Mouse (Mus musculus) cerebral cortex, adult 2 months (tissue): Measurements from ENCODE around the gene 1700012P22Rik.

Experiments
- WGBS: fragments of 180-500 bp; shearing (Covaris S2); methylation state at CpG from one replicate; pipeline ENCODE4 v1.1.7; 2018; 5-methylcytosine and 5-hydroxymethylcytosine counted together

Gene 1700012P22Rik

DNA sequence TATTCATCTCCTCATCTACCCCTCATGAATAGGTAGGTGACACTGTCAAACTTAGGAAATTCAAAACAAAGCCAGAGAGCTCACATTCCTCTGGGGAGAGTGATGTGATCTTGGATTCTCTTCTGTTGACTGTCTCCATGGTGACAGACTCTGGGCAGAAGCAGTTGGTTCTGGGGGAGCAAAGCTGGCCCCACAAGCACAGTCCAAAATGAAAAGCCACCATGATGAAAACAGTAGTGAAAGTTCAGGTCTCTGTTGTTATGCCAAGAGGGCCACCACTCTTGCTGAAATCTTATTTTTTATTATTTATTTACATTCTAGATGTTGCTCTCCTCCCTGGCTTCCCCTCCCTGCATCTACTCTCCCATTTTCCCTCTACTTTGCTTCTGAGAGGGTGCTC is at the start of gene 1700012P22Rik:
1700012P22Rik (minus strand) TSS at position 101 of the 400 bp plus-strand sequence.

DNA sequence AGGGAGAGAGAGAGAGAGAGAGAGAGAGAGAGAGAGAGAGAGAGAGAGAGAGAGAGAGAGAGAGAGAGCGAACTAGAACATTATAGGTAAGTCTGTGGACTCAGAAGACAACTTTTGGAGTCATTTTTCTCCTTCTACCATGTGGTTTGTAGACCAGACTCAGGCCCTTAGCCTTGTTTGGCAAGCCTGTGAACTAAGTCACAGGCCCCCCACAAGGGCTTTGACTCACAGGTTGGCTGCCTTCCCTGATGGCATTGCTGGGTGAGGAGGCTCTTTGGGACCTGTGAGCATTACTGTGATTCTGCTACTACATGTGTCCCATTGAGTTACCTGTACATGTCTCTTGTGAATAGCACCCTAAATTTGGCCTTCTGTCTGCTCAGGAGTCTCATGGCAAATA is 29.5 kb upstream of the 1700012P22Rik start:
- 71% methylated on average over 1 of the region's 1 CpGs for WGBS

DNA sequence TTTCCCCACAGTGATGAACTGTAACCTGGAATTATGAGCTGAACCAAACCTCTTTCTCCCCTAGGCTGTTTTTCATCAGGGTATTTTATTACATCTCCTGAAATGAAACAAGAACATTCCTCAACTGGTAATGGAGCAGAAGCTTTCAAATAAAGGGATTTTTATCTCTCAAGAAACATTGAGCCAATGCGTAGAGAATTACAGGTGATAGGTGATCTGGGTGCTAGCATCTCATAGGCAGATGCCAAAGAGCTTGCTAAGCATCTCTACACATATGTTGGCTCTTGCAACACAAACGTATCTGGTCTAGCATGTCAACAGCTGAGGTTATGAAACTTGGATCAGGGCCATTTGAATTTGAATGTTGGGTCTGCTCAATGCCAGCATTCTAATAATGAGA is 26.6 kb upstream of the 1700012P22Rik start:
- 73% methylated on average over 2 of the region's 2 CpGs for WGBS

DNA sequence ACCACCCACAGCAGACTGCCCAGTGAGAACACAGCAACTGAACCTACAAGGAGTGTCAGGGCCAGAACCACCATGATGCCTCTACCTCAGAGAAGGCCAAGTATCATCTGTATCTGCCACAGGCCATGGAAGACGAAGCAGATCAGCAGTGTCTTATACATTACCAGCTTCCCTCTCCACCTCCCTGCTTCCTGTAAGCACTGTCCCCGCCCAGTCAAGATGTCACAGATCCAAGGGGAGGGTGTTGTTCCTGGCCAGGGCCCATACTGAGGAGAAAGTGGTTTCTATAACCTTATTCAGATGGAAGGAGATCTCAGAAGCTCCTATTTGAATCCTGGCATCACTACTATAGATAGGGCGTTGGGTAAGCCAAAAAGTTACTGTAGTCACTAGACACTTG is 25.1 kb upstream of the 1700012P22Rik start, which contains the start of gene Aadacl3:
Aadacl3 (minus strand) TSS at position 101 of the 400 bp plus-strand sequence.
- WGBS: 52% methylated on average over 3 of the region's 3 CpGs

DNA sequence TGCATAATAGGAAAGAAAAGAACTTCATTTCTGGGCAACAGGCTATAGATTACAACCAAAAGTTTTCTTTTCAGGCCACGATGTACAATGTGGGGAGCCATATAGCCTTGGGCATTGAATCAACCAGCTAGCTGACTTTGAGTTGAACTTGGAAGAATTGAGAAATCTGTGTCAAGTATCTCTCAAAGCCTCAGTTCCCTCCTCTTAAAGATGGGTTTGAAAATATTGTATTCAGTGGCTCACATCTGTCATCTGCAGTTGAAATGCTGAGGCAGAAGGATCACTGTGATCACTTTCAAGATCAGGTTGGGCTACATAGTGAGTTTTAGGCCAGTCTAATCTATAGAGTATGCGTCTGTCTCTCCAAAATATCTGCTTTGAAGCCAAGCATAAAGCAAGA is 14.6 kb upstream of the 1700012P22Rik start, which contains the start of gene Gm9944:
Gm9944 (minus strand) TSS at position 101 of the 400 bp plus-strand sequence.
- WGBS: 59% methylated on average over 2 of the region's 2 CpGs

DNA sequence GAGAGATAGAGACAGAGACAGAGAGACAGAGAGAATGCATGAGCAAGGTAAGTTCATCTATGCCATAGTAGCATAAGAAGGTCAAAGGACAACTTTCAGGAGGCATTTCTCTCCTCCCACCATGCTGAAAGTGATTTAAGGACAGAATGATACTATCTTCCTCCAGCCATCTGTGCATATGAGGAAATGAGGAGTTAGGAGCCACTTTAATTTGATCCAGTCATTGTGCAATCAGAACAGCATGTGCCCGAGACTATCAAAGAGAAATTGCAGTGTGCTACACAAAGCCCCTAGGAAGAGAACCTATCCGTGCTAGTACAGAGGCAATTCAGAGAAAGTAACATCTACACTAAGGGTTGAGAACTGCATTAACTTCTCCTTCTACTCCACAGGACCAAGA is 10.0 kb upstream of the 1700012P22Rik start:
- WGBS: 90% methylated on average over 2 of the region's 2 CpGs

DNA sequence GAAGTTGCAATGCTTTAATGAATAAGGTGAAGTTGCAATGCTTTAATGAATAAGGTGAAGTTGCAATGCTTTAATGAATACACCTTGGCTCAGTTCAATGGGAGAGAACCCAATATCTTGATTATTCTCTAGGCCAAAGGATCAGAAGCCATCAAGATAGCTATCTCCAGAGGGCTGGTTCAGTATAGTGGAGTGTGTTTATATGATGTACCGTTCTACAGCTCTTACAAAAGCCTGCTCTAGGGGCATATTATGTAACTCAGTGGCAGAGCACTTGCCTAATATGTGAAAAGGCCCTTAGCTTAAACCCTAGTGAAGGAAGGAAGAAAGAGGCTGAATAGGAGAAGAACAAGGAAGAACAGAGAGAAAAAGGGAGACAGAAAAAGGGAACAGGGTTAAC is 3.0 kb upstream of the 1700012P22Rik start:
- 74% methylated on average over 1 of the region's 1 CpGs for WGBS

DNA sequence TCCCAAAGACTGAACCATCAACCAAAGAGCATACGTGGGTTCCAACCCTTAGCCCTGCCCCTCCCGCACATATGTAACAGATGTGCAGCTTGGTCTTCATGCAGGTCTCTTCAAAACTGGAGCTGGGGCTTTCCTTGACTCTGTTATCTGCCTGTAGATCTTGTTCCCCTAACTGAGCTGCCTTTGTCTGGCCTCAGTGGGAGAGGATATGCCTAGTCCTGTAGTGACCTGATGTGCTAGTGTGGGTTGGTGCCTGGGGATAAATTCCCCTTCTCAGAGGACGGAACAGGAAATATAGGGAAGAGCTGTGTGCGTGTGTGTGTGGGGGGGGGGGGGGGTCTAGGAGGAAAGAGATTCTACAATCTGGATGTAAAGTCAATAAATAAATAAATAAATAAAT is 2.5 kb upstream of the 1700012P22Rik start:
- WGBS: 86% methylated on average over 4 of the region's 4 CpGs

DNA sequence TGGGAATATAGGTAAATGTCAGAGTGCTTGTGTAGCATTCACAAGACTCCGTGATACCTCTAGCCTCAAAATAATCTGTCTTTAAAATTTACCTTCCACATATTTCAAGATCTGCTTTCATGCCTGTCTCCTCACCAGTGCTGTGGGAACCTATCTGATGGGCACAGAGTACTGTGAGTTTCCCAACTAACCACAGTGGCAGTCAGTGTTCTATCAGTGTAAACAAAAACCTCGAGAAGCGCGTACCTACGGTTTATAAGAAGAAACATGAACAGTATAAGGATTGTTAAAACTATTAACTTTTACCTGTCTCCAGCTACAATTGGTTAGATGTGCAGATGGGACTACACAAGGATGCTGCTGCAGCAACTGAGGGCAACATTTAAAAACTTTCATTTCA is 5.4 kb downstream of the 1700012P22Rik start:
- 87% methylated on average over 5 of the region's 5 CpGs for WGBS

DNA sequence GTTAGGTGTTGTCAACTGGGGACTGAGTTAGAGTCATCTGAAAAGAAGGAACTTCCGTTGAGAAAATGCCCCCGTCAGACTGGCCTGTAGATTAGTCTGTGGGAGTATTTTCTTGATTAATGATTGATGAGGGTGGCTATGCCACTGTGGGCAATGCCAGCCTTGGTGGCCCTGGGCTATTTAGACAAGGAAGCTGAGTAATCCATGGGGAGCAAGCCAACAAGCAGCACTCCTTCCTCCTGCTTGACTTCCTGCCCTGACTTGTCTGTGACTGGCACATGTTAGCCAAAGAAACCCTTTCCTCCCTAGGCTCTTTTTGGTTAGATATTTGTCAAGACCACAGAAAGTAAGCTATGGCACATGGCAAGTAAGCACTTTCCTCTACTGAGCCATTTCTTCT is 7.8 kb downstream of the 1700012P22Rik start:
- 79% methylated on average over 2 of the region's 2 CpGs for WGBS

DNA sequence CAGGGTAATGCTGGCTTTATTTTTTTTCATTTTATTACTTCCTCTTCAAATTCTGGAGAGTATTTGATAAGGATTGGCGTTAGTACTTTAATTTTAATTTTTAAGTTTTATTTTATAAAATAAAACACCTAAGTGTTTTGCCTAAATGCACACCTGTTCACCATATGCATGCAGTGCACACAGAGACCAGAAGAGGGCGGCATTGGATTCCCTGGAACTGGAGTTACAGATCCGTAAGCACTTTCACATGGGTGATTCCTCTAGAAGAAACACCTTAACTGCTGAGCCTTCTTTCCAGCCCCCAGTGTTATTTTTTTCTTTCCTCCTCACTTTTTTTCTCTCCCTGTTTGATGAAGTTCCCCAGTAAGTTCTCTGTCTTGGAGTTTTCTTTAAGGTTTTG is 9.7 kb downstream of the 1700012P22Rik start:
- WGBS: 18% methylated on average over 3 of the region's 3 CpGs

DNA sequence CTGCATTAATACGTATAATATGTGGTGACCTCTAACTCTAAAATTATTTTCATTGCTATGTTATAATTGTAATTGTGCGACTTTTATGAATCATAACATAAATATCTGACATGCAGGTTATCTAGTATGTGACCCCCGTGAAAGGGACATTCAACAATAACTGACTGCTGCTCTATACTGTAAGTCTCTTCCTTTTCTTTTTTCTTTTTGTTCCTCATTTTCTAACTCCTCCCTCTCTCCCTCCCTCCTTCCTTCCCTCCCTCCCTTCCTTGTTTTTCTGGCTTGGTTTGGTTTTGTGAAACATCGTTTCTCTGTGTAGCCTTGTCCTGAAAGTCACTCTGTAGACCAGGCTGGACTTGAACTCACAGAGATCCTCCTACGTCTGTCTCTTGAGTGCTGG is 14.0 kb downstream of the 1700012P22Rik start:
- 70% methylated on average over 5 of the region's 5 CpGs for WGBS

DNA sequence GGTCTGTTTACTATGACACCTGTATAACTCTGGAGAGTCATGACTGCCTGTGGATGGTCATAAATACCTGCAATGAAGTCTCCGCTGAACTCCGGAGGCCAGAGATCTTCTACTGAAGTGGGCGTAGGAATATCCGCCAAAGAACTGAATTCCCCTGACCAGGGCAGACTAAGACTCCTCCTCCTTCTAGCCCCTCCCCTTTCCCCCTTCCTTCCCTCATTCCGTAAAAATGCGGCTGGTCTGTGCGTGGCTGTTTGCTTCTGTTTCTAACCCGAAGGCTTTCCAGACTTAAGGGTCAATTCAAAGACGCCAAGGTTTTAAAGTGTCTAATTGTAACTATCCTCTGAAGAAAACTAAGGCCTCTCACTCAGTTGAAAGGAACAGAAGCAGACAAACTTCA is 30.3 kb downstream of the 1700012P22Rik start, which contains the start of gene Pramef12:
Pramef12 (minus strand) TSS at position 175 of the 400 bp plus-strand sequence.
- 78% methylated on average over 9 of the region's 9 CpGs for WGBS

DNA sequence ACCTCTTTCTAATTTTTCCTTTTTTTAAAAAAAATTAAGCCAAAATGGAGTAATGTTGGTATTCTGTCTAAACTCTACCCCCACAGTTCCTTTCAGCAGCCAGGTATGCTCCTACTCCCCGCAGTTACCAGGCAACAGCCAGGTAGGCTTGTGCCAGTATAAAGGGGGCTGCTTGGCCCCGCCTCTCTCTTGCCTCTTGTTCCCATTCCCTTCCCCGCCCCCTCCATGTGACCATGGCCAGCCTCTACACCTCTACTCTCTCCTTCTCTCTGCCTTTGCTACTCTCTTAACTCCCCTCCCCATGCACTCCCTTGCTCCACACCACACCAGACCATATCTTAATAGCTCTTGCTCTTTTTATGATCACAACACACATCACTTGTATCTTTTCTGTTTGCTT is 32.3 kb downstream of the 1700012P22Rik start:
- 76% methylated on average over 3 of the region's 3 CpGs for WGBS

DNA sequence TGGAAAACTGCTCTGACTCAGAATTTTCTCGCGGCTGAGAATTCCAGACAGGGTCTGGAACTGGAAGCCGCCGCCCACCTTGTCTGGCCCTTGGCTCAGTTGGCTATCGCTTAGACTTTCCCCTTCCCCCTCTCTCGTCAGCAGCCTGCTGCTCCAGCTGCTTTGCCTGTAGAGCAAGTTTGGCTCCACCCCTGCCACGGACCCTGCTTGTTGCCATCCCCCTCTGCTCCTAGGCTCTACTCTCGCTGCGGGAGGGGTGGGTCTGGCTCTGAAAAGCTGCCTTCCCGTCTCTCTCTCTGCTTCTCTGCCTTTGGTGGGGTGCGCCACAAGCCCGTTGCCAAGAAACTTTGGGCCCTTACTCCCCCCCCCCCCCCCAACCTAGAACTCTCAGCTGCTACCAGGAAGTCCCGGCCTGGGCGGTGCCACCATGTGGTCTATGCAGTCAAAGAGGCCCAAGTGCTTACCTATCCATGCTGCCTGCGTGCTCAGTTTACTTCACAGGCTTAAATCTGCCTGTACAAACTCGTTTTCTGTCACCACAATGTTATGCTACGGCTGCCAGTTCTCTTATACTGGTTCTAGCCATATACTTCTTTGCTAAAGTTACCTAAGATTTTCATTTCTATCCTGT is 34.0 kb downstream of the 1700012P22Rik start:
- WGBS: 8% methylated on average over 17 of the region's 17 CpGs

DNA sequence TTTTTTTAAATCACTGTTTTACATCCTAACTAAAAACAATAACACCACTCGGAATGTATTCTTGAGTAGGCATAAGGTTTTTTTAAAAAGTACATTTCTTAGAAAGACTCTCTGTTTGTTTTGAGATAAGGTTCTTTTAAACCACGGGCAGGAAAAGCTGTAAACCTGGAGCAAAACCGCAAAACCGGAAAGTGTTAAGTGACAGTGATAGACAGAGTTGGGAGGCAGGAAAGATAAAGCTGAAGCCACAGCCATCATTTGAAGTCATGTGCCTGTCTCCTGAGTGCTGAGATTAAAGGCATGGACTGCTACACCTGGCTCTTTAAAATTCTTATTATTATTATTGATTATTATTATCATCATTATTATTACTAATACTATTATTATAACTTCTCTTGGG is 35.9 kb downstream of the 1700012P22Rik start:
- WGBS: 75% methylated on average over 4 of the region's 4 CpGs

DNA sequence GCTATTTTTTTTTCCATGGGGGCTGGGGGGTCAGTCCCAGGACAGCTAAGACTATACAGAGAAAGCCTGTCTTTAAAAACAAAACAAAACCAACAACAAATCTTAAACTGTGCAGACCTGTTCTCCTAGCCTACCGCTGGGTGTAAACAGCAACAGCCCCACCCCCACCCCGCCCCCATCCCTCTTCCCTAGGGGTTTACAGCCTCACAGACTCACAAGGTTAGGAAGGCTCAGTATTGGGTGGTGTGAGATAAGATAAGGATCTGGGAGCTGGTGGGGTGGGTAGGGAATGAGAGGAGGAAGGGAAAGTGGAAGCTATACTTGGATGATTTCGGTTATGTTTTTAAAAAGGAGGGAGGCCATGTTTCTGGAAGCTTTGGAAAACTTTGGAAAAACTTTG is 42.3 kb downstream of the 1700012P22Rik start:
- WGBS: 45% methylated on average over 3 of the region's 3 CpGs

DNA sequence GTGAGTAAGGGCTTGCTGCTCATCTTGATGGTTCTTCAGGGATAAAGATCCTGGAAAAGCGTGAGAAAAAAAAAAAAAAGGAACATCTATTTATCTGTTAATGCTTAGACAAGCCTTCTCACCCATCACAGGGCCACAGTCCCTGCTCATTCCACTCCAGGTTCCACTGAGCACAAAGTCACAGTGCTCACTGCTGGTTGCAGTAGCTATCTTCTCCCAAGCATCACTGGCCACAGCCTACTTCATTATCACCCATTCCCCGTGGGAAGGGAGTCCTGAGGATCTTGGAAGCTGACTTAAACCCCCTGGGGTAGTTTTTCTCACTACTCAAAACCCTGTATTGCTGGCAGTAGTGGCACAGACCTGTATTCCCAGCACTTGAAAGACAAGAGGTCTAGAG is 60.7 kb downstream of the 1700012P22Rik start, which contains the start of gene Pramef20:
Pramef20 (minus strand) TSS at position 23 of the 400 bp plus-strand sequence.
- 40% methylated on average over 2 of the region's 2 CpGs for WGBS
